Mouse (Mus musculus): ENCODE measurements around the gene Hmmr.

Hmmr gene

GRCm38 (mm10) chr11:40694311-40695087 is 38.7 kb downstream of the Hmmr start:
- peak; percentile 84 to 86 for DNase-seq

- peak; percentile 59 to 74 for DNase-seq
Observed at GRCm38 (mm10) chr11:40693366-40693951, 39.8 kb downstream of the Hmmr start.

GRCm38 (mm10) chr11:40692511-40693365 is 40.5 kb downstream of the Hmmr start:
- DNase-seq = peak; percentile 94 to 96

DNA sequence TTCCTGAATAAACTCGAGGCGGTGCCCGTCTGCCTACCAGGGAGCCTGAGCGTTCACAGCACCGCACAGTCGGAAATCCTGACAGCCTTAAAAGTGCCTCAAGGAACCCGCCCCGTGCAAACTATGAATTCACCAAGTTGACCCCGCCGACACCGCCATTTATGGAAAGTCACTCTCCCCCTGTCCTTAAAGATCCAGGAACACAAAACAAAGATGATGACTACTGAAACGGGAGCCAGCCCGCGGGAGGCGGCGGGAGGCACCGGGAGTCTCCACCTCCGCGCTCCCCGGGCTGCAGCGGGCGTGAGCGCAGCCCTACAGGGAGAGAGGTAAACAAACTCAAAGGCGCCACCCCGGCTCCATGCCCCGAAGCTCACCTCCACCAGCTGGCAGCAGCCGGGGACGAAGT is 41.1 kb downstream of the Hmmr start:
- DNase-seq = no peak

- DNase-seq = no peak
Observed at GRCm38 (mm10) chr11:40690444-40691127, 42.6 kb downstream of the Hmmr start.

GRCm38 (mm10) chr11:40683295-40683694 is 49.9 kb downstream of the Hmmr start:
- peak in 1 of 2 experiments; percentile 26 for DNase-seq

DNA sequence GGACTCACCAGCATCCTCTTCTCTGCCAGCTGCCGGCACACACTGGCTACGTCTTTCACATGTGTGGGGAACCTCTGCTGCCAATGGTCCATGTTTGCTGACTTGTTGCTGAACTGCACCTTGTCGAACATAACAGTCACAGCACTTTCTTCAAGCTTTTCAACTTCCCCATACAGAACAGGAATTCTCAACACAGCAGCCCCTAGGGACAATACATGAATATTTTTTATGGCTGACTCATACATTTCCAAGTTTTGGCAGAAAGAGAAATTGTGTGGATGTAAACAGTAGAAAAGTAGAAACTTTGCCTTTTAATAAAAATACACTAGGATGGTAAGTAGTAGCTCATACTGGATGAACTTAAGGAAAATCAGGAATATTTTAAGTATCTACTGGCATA is 50.8 kb downstream of the Hmmr start:
- no peak for DNase-seq

GRCm38 (mm10) chr11:40677169-40677568 is 56.1 kb downstream of the Hmmr start:
- DNase-seq = no peak

- DNase-seq = no peak
Observed at GRCm38 (mm10) chr11:40675014-40675730, 58.0 kb downstream of the Hmmr start.
